Mouse (Mus musculus): Measurements from ENCODE around the gene Slc2a3. TPM values are rescaled to one million over a fixed set of nuclear protein-coding genes. Genes with fewer than 3 reads are reported as not detected.
"Not testable (repeated sequence)": the region's sequence is repeated elsewhere in the genome, so short reads cannot be mapped to it uniquely, and the experiment has no call there.

Gene Slc2a3
- total and polyA plus RNA-seq, 3 experiments = 1.6 to 4.7 (median 3.3) TPM

DNA sequence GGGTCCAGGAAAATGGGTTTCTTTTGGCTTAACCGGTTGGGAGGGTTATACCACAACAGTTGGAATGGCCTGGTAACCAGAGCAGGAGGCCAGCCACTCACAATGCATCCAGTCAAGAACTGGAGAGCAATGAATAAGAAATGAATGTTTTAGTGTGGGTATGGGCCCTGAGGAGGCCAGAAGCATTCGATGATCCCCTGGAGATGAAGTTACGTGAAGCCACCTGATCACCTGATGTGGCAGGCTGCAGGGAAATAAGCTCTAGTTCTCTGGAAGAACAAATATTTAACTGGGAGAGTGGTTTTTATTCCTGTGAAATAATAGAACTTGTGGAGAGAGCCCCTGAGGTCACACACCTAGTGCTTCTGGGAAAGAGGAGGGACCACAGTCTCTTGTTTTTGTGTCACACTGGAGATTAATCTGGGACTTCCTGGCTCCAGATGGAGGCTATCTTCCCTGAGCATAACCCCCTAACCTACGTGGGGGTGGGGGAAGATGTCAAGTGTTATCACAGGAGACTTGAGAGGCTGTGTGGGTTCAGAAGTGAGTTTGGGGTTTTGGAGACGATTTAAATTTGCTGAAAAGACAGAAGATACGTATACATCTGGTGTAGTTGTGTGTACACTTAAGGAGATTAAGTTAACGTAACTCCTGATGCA, 86.6 kb downstream of the Slc2a3 start:
- intact Hi-C loops (cut with DNase I) = no loop called here
- Histone ChIP-seq H3K36me3 (ENCODE audit: control insufficient read depth, insufficient read depth, low read length) (no peaks in the 10 kb centered on the region), H3K27me3 (ENCODE audit: control insufficient read depth, insufficient read depth, low read length) (no peaks in the 10 kb centered on the region), H3K4me1 (ENCODE audit: control insufficient read depth, insufficient read depth, low read length) (no peaks in the 10 kb centered on the region), H3K27ac (no peak overlapping the region), H3K9ac (ENCODE audit: low read depth, low read length) (no peak overlapping the region), H3K79me2 (replicated peaks; ENCODE audit: control insufficient read depth, insufficient read depth, low read length) (no peaks in the 10 kb centered on the region), H3K4me3 (no peak overlapping the region)
- TF ChIP-seq POLR2A (IDR thresholded peaks at IDR 0.05; ENCODE audit: insufficient read depth, low read depth, low read length) (no peak), CTCF (IDR thresholded peaks at IDR 0.05) (no peak), EP300 (IDR thresholded peaks at IDR 0.05; ENCODE audit: insufficient read depth, low read depth, low read length) (no peak)
- WGBS = 60% methylated on average over 7 of the region's 7 CpGs
- DNase-seq = no peak

DNA sequence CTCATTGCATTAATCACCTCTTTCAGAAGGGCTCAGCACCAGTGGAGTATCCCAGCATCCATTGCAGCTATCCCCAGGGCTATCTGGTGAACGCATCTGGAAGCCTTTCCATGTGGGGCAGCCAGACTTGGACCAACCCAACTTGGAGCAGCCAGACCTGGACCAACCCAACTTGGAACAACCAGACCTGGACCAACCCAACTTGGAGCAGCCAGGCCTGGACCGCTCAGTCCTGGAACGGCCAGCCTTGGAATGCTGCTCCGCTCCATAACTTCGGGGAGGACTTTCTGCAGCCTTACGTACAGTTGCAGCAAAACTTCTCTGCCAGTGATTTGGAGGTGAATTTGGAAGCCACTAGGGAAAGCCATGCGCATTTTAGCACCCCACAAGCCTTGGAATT, 88.3 kb downstream of the Slc2a3 start:
- DNase-seq; H3K4me1 ChIP-seq (ENCODE audit: control insufficient read depth, insufficient read depth, low read length); intact Hi-C loops (cut with DNase I); H3K4me3 ChIP-seq; H3K36me3 ChIP-seq (ENCODE audit: control insufficient read depth, insufficient read depth, low read length); H3K9ac ChIP-seq (ENCODE audit: low read depth, low read length); H3K27ac ChIP-seq; H3K79me2 ChIP-seq (replicated peaks; ENCODE audit: control insufficient read depth, insufficient read depth, low read length); H3K27me3 ChIP-seq (ENCODE audit: control insufficient read depth, insufficient read depth, low read length): not testable (repeated sequence)
- 90% methylated on average over 7 of the region's 7 CpGs for WGBS

GRCm38 (mm10) chr6:122711455-122711854, 90.0 kb downstream of the Slc2a3 start:
- no peak for TF ChIP-seq POLR2A (IDR thresholded peaks at IDR 0.05; ENCODE audit: insufficient read depth, low read depth, low read length)
- no peak for TF ChIP-seq EP300 (IDR thresholded peaks at IDR 0.05; ENCODE audit: insufficient read depth, low read depth, low read length)
- TF ChIP-seq CTCF (IDR thresholded peaks at IDR 0.05) = no peak
- Histone ChIP-seq H3K4me3 (no peak overlapping the region), H3K27me3 (ENCODE audit: control insufficient read depth, insufficient read depth, low read length) (no peaks in the 10 kb centered on the region), H3K79me2 (replicated peaks; ENCODE audit: control insufficient read depth, insufficient read depth, low read length) (no peaks in the 10 kb centered on the region), H3K4me1 (ENCODE audit: control insufficient read depth, insufficient read depth, low read length) (no peaks in the 10 kb centered on the region), H3K9ac (ENCODE audit: low read depth, low read length) (no peak overlapping the region), H3K36me3 (ENCODE audit: control insufficient read depth, insufficient read depth, low read length) (no peaks in the 10 kb centered on the region), H3K27ac (no peak overlapping the region)
- WGBS = 78% methylated on average over 2 of the region's 2 CpGs
- intact Hi-C loops (cut with DNase I) = no loop called here
- no peak for DNase-seq

GRCm38 (mm10) chr6:122708826-122709225, 92.6 kb downstream of the Slc2a3 start:
- 70% methylated on average over 4 of the region's 4 CpGs for WGBS
- H3K27me3 ChIP-seq (ENCODE audit: control insufficient read depth, insufficient read depth, low read length) = no peaks in the 10 kb centered on the region
- H3K4me1 ChIP-seq (ENCODE audit: control insufficient read depth, insufficient read depth, low read length) = no peaks in the 10 kb centered on the region
- DNase-seq = no peak
- H3K79me2 ChIP-seq (replicated peaks; ENCODE audit: control insufficient read depth, insufficient read depth, low read length) = no peaks in the 10 kb centered on the region
- H3K36me3 ChIP-seq (ENCODE audit: control insufficient read depth, insufficient read depth, low read length) = no peaks in the 10 kb centered on the region
- TF ChIP-seq CTCF (IDR thresholded peaks at IDR 0.05) (no peak), POLR2A (IDR thresholded peaks at IDR 0.05; ENCODE audit: insufficient read depth, low read depth, low read length) (no peak), EP300 (IDR thresholded peaks at IDR 0.05; ENCODE audit: insufficient read depth, low read depth, low read length) (no peak)
- H3K27ac ChIP-seq = no peak overlapping the region
- intact Hi-C loops (cut with DNase I) = no loop called here
- no peak overlapping the region for H3K4me3 ChIP-seq
- no peak overlapping the region for H3K9ac ChIP-seq (ENCODE audit: low read depth, low read length)

- no peaks in the 10 kb centered on the region for H3K27me3 ChIP-seq (ENCODE audit: control insufficient read depth, insufficient read depth, low read length)
- no peak within 1 kb of the TSS for H3K9ac ChIP-seq (ENCODE audit: low read depth, low read length)
- 37% methylated on average over 12 of the region's 12 CpGs for WGBS
- no peak within 1 kb of the TSS for H3K4me3 ChIP-seq
- no peaks in the 10 kb centered on the region for H3K36me3 ChIP-seq (ENCODE audit: control insufficient read depth, insufficient read depth, low read length)
- H3K27ac ChIP-seq = no peak within 1 kb of the TSS
- TF ChIP-seq EP300 (IDR thresholded peaks at IDR 0.05; ENCODE audit: insufficient read depth, low read depth, low read length) (no peak), POLR2A (IDR thresholded peaks at IDR 0.05; ENCODE audit: insufficient read depth, low read depth, low read length) (no peak), CTCF (IDR thresholded peaks at IDR 0.05) (no peak)
- no peak for DNase-seq
- H3K4me1 ChIP-seq (ENCODE audit: control insufficient read depth, insufficient read depth, low read length) = no peaks in the 10 kb centered on the region
- intact Hi-C loops (cut with DNase I) = no loop called here
- H3K79me2 ChIP-seq (replicated peaks; ENCODE audit: control insufficient read depth, insufficient read depth, low read length) = no peaks in the 10 kb centered on the region
These were observed 94.2 kb downstream of the Slc2a3 start, which contains the start of gene Nanog for GRCm38 (mm10) chr6:122707036-122707800. TSS of gene Nanog (plus strand) at chr6:122707489.

GRCm38 (mm10) chr6:122706337-122706840, 95.1 kb downstream of the Slc2a3 start:
- TF ChIP-seq CTCF (IDR thresholded peaks at IDR 0.05) = no peak
- Histone ChIP-seq H3K36me3 (ENCODE audit: control insufficient read depth, insufficient read depth, low read length) (no peaks in the 10 kb centered on the region), H3K27me3 (ENCODE audit: control insufficient read depth, insufficient read depth, low read length) (no peaks in the 10 kb centered on the region), H3K27ac (no peak overlapping the region), H3K4me3 (no peak overlapping the region), H3K9ac (ENCODE audit: low read depth, low read length) (no peak overlapping the region), H3K79me2 (replicated peaks; ENCODE audit: control insufficient read depth, insufficient read depth, low read length) (no peaks in the 10 kb centered on the region), H3K4me1 (ENCODE audit: control insufficient read depth, insufficient read depth, low read length) (no peaks in the 10 kb centered on the region)
- WGBS = 70% methylated on average over 12 of the region's 12 CpGs
- DNase-seq = no peak
- intact Hi-C loops (cut with DNase I) = no loop called here
